Mouse (Mus musculus) lung, postnatal 14 days (tissue): Measurements from ENCODE around the gene Cda.

Experiments
- DNase-seq: peaks from one replicate; pipeline ENCODE4 v3.0.0; 2021

The Cda gene

GRCm38 (mm10) chr4:138303742-138304141 is 64.0 kb downstream of the Cda start:
- no peak for DNase-seq

GRCm38 (mm10) chr4:138303011-138303410 is 64.8 kb downstream of the Cda start:
- no peak for DNase-seq

GRCm38 (mm10) chr4:138301271-138301780 is 66.5 kb downstream of the Cda start:
- no peak for DNase-seq

GRCm38 (mm10) chr4:138293949-138294550 is 73.7 kb downstream of the Cda start:
- DNase-seq = no peak

GRCm38 (mm10) chr4:138293261-138293948 is 74.4 kb downstream of the Cda start:
- DNase-seq = no peak

GRCm38 (mm10) chr4:138292028-138292427 is 75.8 kb downstream of the Cda start:
- DNase-seq = no peak

- DNase-seq = no peak
Measured at GRCm38 (mm10) chr4:138288691-138289090, 79.1 kb downstream of the Cda start.
